Mouse (Mus musculus) limb, embryonic 14.5 days (tissue): ENCODE measurements around the gene Fhdc1. TPM values are rescaled to one million over a fixed set of nuclear protein-coding genes. Genes with fewer than 3 reads are reported as not detected.
A peak's percentile ranks its signal among the peaks of the same experiment; 100 is the strongest.

Source experiments
- ATAC-seq: fragments of 200-750 bp; cut with Nextera tagmentation; 2 replicates; pipeline ENCODE4 v1.8.0; 2017; ENCODE audit warnings: low read depth, moderate number of reproducible peaks, moderate TSS enrichment; ENCODE audit not compliant: low FRiP score
- DNase-seq: peaks from one replicate; pipeline ENCODE4 v3.0.0-alpha.2; 2015; ENCODE audit warnings: low spot score
- H3K27ac ChIP-seq: fragments of 300-500 bp; sonication (generic); replicated peaks from 2 replicates; pipeline ENCODE4 v1.5.1; 2014; ENCODE audit warnings: low read depth, mild to moderate bottlenecking, low read length, moderate library complexity, mixed read lengths
- H3K27me3 ChIP-seq: fragments of 300-500 bp; sonication (generic); 2 replicates; pipeline ENCODE4 v1.6.1; 2014; ENCODE audit warnings: low read length, mixed read lengths; ENCODE audit not compliant: control insufficient read depth, insufficient read depth
- H3K36me3 ChIP-seq: fragments of 300-500 bp; sonication (generic); 2 replicates; pipeline ENCODE4 v1.6.1; 2014; ENCODE audit warnings: mild to moderate bottlenecking, low read length, moderate library complexity, mixed read lengths; ENCODE audit not compliant: control insufficient read depth, insufficient read depth
- H3K4me1 ChIP-seq: fragments of 300-500 bp; sonication (generic); 2 replicates; pipeline ENCODE4 v1.6.1; 2014; ENCODE audit warnings: antibody characterized with exemption, low read length, mixed read lengths; ENCODE audit not compliant: control insufficient read depth, insufficient read depth
- H3K4me2 ChIP-seq: fragments of 300-500 bp; sonication (generic); replicated peaks from 2 replicates; pipeline ENCODE4 v1.6.1; 2014; ENCODE audit warnings: low read depth, mild to moderate bottlenecking, low read length, moderate library complexity; ENCODE audit not compliant: severe bottlenecking
- H3K4me3 ChIP-seq: fragments of 300-500 bp; sonication (generic); replicated peaks from 2 replicates; pipeline ENCODE4 v1.5.1; 2014; ENCODE audit warnings: low read length
- H3K9ac ChIP-seq: fragments of 300-500 bp; sonication (generic); 2 replicates; pipeline ENCODE4 v1.6.1; 2014; ENCODE audit warnings: mild to moderate bottlenecking, low read depth, low read length, moderate library complexity; ENCODE audit not compliant: severe bottlenecking
- H3K9me3 ChIP-seq: fragments of 300-500 bp; sonication (generic); 2 replicates; pipeline ENCODE4 v1.6.1; 2016; ENCODE audit warnings: low read length; ENCODE audit not compliant: control insufficient read depth
- POLR2A ChIP-seq: fragments of 200-500 bp; IDR thresholded peaks from 2 replicates; pipeline ENCODE4 v1.8.0; 2012; ENCODE audit warnings: inconsistent platforms, mild to moderate bottlenecking, moderate library complexity, borderline replicate concordance; ENCODE audit not compliant: insufficient read depth, insufficient read length; ENCODE audit errors: extremely low read depth
- WGBS: fragments of 180-500 bp; shearing (Covaris S2); extraction: QIAGEN DNeasy Blood & Tissue Kit; methylation state at CpG from one replicate; pipeline ENCODE4 v1.1.7; 2014; 5-methylcytosine and 5-hydroxymethylcytosine counted together
- polyA plus RNA-seq, 2 experiments: library from polyadenylated mRNA; depleted of rRNA in 1 of 2; stranded (reverse) in 1 of 2; unstranded in 1 of 2; fragments of >200 nt; fragmentation: Nextera tagmentation in 1 of 2; extraction: Ambion mirVana in 1 of 2; gene quantifications; 2 replicates each; pipeline versions ENCODE4 v1.2.1 to v1.2.3; 2012 to 2014

Fhdc1 gene
- polyA plus RNA-seq, 2 experiments, result 2.9 to 7.5 TPM

GRCm38 (mm10) chr3:84482121-84482520 lies 1.9 kb upstream of the Fhdc1 start:
- WGBS, result 70% methylated on average over 6 of the region's 6 CpGs
- peaks cover 30% of the 10 kb centered on the region for H3K27me3 ChIP-seq
- ATAC-seq, result no peak

GRCm38 (mm10) chr3:84481104-84481503 lies 875 bp upstream of the Fhdc1 start:
- H3K9me3 ChIP-seq, result no peaks in the 10 kb centered on the region
- no peaks in the 10 kb centered on the region for H3K36me3 ChIP-seq
- peaks cover 30% of the 10 kb centered on the region for H3K27me3 ChIP-seq
- H3K9ac ChIP-seq, result peak overlapping the region; percentile 65; the same call in 1 of the 2 replicates
- DNase-seq (peak; percentile 38), ATAC-seq (no peak)
- TF ChIP-seq POLR2A, result no peak
- peak overlapping the region; percentile 64 for H3K4me3 ChIP-seq
- WGBS, result 9% methylated on average over 11 of the region's 11 CpGs
- peaks cover 12% of the 10 kb centered on the region; the same call in 1 of the 2 replicates for H3K4me1 ChIP-seq
- no peak overlapping the region for H3K27ac ChIP-seq
- peak overlapping the region; percentile 100 for H3K4me2 ChIP-seq

More at GRCm38 (mm10) chr3:84482121-84482520, 1.9 kb upstream of the Fhdc1 start:
- no peak overlapping the region for H3K27ac ChIP-seq
- no peak overlapping the region for H3K4me3 ChIP-seq
- H3K9ac ChIP-seq, result no peak overlapping the region
- no peaks in the 10 kb centered on the region for H3K9me3 ChIP-seq
- no peak overlapping the region for H3K4me2 ChIP-seq
- no peak for DNase-seq
- no peaks in the 10 kb centered on the region for H3K36me3 ChIP-seq
- TF ChIP-seq POLR2A, result no peak
- H3K4me1 ChIP-seq, result peaks cover 12% of the 10 kb centered on the region; the same call in 1 of the 2 replicates

DNA sequence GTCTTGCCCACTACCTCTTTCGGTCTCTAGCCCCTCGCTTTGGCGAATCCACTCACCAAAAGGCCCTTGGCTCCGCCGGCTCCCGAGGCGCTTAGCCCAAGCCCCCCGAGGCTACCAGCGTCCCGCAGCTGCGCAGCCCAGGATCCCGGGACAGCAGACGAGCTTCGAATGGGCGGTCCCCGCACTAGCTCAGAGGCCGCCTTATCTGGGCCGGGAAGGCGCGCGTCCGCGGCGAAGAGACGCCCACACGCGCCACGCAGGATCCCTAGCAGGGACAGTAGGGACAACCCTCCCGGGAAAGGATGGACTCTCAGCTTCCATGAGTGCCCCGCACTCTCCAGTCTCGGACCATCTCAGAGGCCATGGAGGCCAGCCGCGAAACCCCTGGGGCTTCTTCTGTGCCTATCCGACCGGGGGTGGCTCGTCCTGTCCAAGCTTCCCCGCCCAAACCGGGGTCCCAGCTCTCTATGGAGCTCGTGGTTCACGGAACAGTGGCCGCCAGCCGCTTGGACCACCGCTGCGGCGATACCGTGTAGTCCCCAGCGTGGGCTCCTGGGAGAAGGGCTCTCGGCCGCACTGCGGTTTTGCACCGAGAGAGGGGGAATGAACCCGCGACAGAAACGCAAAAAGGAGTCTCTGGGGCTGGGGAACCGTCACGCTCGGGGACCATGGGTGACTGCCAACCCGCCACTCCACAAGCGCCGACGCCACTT lies 780 bp downstream of the Fhdc1 start:
- ATAC-seq, result peak; percentile 58; the same call in 1 of the 2 replicates
- Histone ChIP-seq H3K4me2 (peak overlapping the region; percentile 100), H3K9ac (peak overlapping the region; percentile 65), H3K4me3 (peak overlapping the region; percentile 64), H3K9me3 (no peaks in the 10 kb centered on the region), H3K36me3 (no peaks in the 10 kb centered on the region), H3K27me3 (peaks cover 30% of the 10 kb centered on the region), H3K4me1 (peaks cover 14% of the 10 kb centered on the region), H3K27ac (no peak overlapping the region)
- TF ChIP-seq POLR2A, result no peak
- DNase-seq, result no peak
- WGBS, result 2% methylated on average over 58 of the region's 61 CpGs

- Histone ChIP-seq H3K4me2 (peak overlapping the region; percentile 100), H3K9me3 (no peaks in the 10 kb centered on the region), H3K4me1 (peaks cover 20% of the 10 kb centered on the region), H3K36me3 (no peaks in the 10 kb centered on the region), H3K4me3 (peak overlapping the region; percentile 64), H3K27me3 (peaks cover 30% of the 10 kb centered on the region), H3K9ac (peak overlapping the region; percentile 65), H3K27ac (no peak overlapping the region)
- DNase-seq (no peak), ATAC-seq (no peak)
- 4% methylated on average over 12 of the region's 12 CpGs for WGBS
- no peak for TF ChIP-seq POLR2A
Observed at GRCm38 (mm10) chr3:84478896-84479292, 1.3 kb downstream of the Fhdc1 start.

DNA sequence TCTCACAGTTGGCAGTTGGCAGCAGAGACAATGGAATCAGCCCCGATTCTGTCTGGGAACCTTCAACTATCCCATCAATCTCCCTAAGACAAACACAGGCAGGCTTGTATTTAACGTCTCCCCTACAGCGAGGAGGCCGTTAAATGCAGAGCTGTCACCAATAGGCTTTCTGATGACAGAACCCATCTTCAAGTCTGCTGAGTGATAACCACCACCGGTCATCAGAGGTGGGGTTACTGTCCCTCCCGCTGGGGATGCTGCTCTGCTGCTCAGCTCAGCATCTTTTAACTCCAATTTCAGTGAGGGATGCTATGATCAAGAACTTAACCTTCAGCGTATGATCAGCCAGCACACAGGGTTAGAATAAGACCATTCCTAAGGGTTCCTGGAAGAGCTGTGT lies 2.0 kb downstream of the Fhdc1 start:
- no peak for TF ChIP-seq POLR2A
- ATAC-seq, result no peak
- H3K9ac ChIP-seq, result no peak overlapping the region
- H3K4me1 ChIP-seq, result peaks cover 27% of the 10 kb centered on the region
- no peak overlapping the region for H3K27ac ChIP-seq
- H3K27me3 ChIP-seq, result peaks cover 30% of the 10 kb centered on the region
- no peak overlapping the region for H3K4me2 ChIP-seq
- H3K9me3 ChIP-seq, result no peaks in the 10 kb centered on the region
- DNase-seq, result no peak
- H3K4me3 ChIP-seq, result no peak overlapping the region; the same call in 1 of the 2 replicates
- WGBS, result 10% methylated on average over 7 of the region's 7 CpGs
- H3K36me3 ChIP-seq, result no peaks in the 10 kb centered on the region

- Histone ChIP-seq H3K9me3 (no peaks in the 10 kb centered on the region), H3K9ac (no peak overlapping the region), H3K27me3 (peaks cover 30% of the 10 kb centered on the region), H3K27ac (no peak overlapping the region), H3K36me3 (no peaks in the 10 kb centered on the region), H3K4me1 (peaks cover 33% of the 10 kb centered on the region), H3K4me3 (no peak overlapping the region), H3K4me2 (no peak overlapping the region)
- 92% methylated on average over 1 of the region's 1 CpGs for WGBS
- ATAC-seq (no peak), DNase-seq (no peak)
- TF ChIP-seq POLR2A, result no peak
Observed at GRCm38 (mm10) chr3:84477498-84477897, 2.7 kb downstream of the Fhdc1 start.
